In the genomic region with DNA sequence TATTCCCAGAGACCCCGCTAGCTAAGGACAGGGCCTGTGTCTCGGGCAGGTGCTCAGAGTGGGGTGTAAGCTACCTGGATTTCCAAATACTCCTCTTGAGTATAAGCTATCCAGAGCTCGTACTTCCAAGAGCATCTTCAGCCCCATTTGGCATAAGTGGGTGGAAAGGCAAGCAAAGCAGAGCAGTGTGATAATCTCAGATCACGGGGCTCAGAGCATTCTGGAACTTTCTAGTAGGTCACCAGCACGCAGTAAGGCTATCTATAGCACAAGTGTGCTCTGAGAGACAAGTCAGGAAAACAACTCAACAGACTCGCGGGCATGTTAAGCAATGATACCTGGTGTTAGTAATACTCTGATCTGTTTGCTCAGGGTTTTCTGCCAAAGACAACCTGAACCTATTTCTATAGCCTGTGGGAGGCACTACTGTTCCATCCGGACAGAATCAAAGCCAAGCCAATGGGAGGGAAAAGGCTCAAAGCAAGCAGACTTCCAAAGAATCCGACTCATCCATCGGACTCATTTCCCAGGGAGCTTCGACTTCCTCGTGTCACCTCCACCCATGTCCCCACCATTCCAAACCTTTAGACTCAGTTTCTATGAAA, we compare ENCODE assay signal across 11 mouse cellular contexts. TPM values are rescaled to one million over a fixed set of nuclear protein-coding genes. Genes with fewer than 3 reads are reported as not detected.
DNase-seq lines count a peak whose midpoint lies in the region; ATAC-seq and TF ChIP-seq lines count a peak whose summit lies in the region.
"Had no signal": no experiment of that assay in that cellular context is flagged by ENCODE, and none has a peak within 500 bp of the region (broad histone marks: within the 10 kb centered on the region; RNA-seq: fewer than 3 reads in every experiment).

No protein-coding gene starts in this region.

- WGBS in hindbrain, postnatal 0 days: 76% methylated on average over 12 of the region's 12 CpGs
- WGBS in hindbrain, embryonic 12.5 days: 75% methylated on average over 12 of the region's 12 CpGs
- 72% methylated on average over 12 of the region's 12 CpGs for WGBS in midbrain, postnatal 0 days
- WGBS in midbrain, embryonic 16.5 days: 70% methylated on average over 12 of the region's 12 CpGs

- H3K27ac ChIP-seq in hindbrain, postnatal 0 days: no peak overlapping the region
- H3K27ac ChIP-seq in hindbrain, embryonic 12.5 days: no peak overlapping the region
- H3K27ac ChIP-seq in midbrain, postnatal 0 days (ENCODE audit: low read depth, low read length): no peak overlapping the region
- no peak overlapping the region for H3K27ac ChIP-seq in midbrain, embryonic 16.5 days (ENCODE audit: low read length)
- H3K27ac ChIP-seq: macrophage had no signal

- H3K4me3 ChIP-seq in hindbrain, postnatal 0 days (ENCODE audit: low read length): no peak overlapping the region
- no peak overlapping the region for H3K4me3 ChIP-seq in hindbrain, embryonic 12.5 days
- no peak overlapping the region for H3K4me3 ChIP-seq in midbrain, postnatal 0 days (ENCODE audit: low read depth, low read length)
- no peak overlapping the region for H3K4me3 ChIP-seq in midbrain, embryonic 16.5 days (ENCODE audit: low read depth, low read length)
- H3K4me3 ChIP-seq: myocyte had no signal

- DNase-seq in hindbrain, postnatal 0 days (ENCODE audit: low spot score): peak; percentile 37
- DNase-seq in midbrain, postnatal 0 days (ENCODE audit: low spot score): peak; percentile 9
- peak; percentile 38 for DNase-seq in R1 (ENCODE audit: low read depth, low spot score)
- peak; percentile 33 for DNase-seq in telencephalon, adult 2 months (ENCODE audit: low read depth, low spot score)
- DNase-seq in ovary, postnatal 14 days (ENCODE audit: low spot score): no peak
- DNase-seq: cerebellum, adult 9-11 months; kidney, adult 11 months had no signal

- no peaks in the 10 kb centered on the region for H3K4me1 ChIP-seq in hindbrain, postnatal 0 days (ENCODE audit: insufficient read depth, low read length)
- no peaks in the 10 kb centered on the region for H3K4me1 ChIP-seq in hindbrain, embryonic 12.5 days
- no peaks in the 10 kb centered on the region for H3K4me1 ChIP-seq in midbrain, postnatal 0 days (ENCODE audit: insufficient read depth, low read length)
- H3K4me1 ChIP-seq in midbrain, embryonic 16.5 days (ENCODE audit: control insufficient read depth, insufficient read depth, low read length): no peaks in the 10 kb centered on the region

- no peak for ATAC-seq in hindbrain, postnatal 0 days
- ATAC-seq in hindbrain, embryonic 12.5 days (ENCODE audit: low FRiP score): no peak
- no peak for ATAC-seq in midbrain, postnatal 0 days (ENCODE audit: low FRiP score)
- ATAC-seq in midbrain, embryonic 16.5 days: no peak

- no peaks in the 10 kb centered on the region for H3K36me3 ChIP-seq in hindbrain, postnatal 0 days (ENCODE audit: insufficient read depth, low read length)
- H3K36me3 ChIP-seq in hindbrain, embryonic 12.5 days: no peaks in the 10 kb centered on the region
- H3K36me3 ChIP-seq in midbrain, postnatal 0 days (ENCODE audit: insufficient read depth, low read length): no peaks in the 10 kb centered on the region
- no peaks in the 10 kb centered on the region for H3K36me3 ChIP-seq in midbrain, embryonic 16.5 days (ENCODE audit: control insufficient read depth, insufficient read depth, low read length)

- H3K4me2 ChIP-seq in hindbrain, postnatal 0 days (ENCODE audit: low read depth, low read length): no peak overlapping the region
- H3K4me2 ChIP-seq in hindbrain, embryonic 12.5 days (replicated peaks): no peak overlapping the region
- H3K4me2 ChIP-seq in midbrain, postnatal 0 days (ENCODE audit: low read depth, low read length, poor library complexity, severe bottlenecking): no peak overlapping the region
- no peak overlapping the region for H3K4me2 ChIP-seq in midbrain, embryonic 16.5 days (ENCODE audit: low read length)

- TF ChIP-seq CTCF in hindbrain, postnatal 0 days (IDR thresholded peaks at IDR 0.05; ENCODE audit: low read depth): peak; percentile 44
- TF ChIP-seq CTCF in midbrain, postnatal 0 days (IDR thresholded peaks at IDR 0.05): peak; percentile 57

- H3K27me3 ChIP-seq in hindbrain, postnatal 0 days (ENCODE audit: insufficient read depth, low read length): no peaks in the 10 kb centered on the region
- H3K27me3 ChIP-seq in hindbrain, embryonic 12.5 days: peaks cover 3% of the 10 kb centered on the region; the same call in 1 of the 2 replicates
- no peaks in the 10 kb centered on the region for H3K27me3 ChIP-seq in midbrain, postnatal 0 days (ENCODE audit: insufficient read depth, low read length)
- H3K27me3 ChIP-seq in midbrain, embryonic 16.5 days (ENCODE audit: control insufficient read depth, insufficient read depth, low read depth, low read length): no peaks in the 10 kb centered on the region

- H3K9ac ChIP-seq in hindbrain, postnatal 0 days (replicated peaks; ENCODE audit: low read length): no peak overlapping the region
- H3K9ac ChIP-seq in hindbrain, embryonic 12.5 days: no peak overlapping the region
- no peak overlapping the region for H3K9ac ChIP-seq in midbrain, postnatal 0 days (replicated peaks; ENCODE audit: low read length, poor library complexity, severe bottlenecking)
- H3K9ac ChIP-seq in midbrain, embryonic 16.5 days (ENCODE audit: low read depth, low read length): no peak overlapping the region

- H3K9me3 ChIP-seq in hindbrain, postnatal 0 days (ENCODE audit: low read length): no peaks in the 10 kb centered on the region
- no peaks in the 10 kb centered on the region for H3K9me3 ChIP-seq in hindbrain, embryonic 12.5 days (replicated peaks)
- H3K9me3 ChIP-seq in midbrain, postnatal 0 days (ENCODE audit: low read length): no peaks in the 10 kb centered on the region
- H3K9me3 ChIP-seq in midbrain, embryonic 16.5 days (replicated peaks; ENCODE audit: control insufficient read depth, low read length, poor library complexity, severe bottlenecking): no peaks in the 10 kb centered on the region

RNA-seq across cellular contexts. Expression of gene Tmem136, which starts 27.9 kb away (rescaled TPM):
- 11.6 and 14.4 TPM in 2 replicates for total RNA-seq in hindbrain, postnatal 0 days (2014; rRNA removed)
- 8.4 and 8.8 TPM in 2 replicates for polyA plus RNA-seq in hindbrain, postnatal 0 days (2015; fragmentation: Nextera tagmentation; extraction: Ambion mirVana)
- 10.7 and 13.7 TPM in 2 replicates for polyA plus RNA-seq in hindbrain, embryonic 12.5 days (2016; fragmentation: Nextera tagmentation; extraction: Ambion mirVana)
- total RNA-seq in midbrain, postnatal 0 days (2014; rRNA removed): 4.9 and 5.1 TPM in 2 replicates
- 7.8 and 8.0 TPM in 2 replicates for polyA plus RNA-seq in midbrain, postnatal 0 days (2015; fragmentation: Nextera tagmentation; extraction: Ambion mirVana)
- polyA plus RNA-seq in midbrain, embryonic 16.5 days (2015; fragmentation: Nextera tagmentation; extraction: Ambion mirVana): 11.2 TPM in 2 replicates
- polyA plus RNA-seq: macrophage had no signal

RNA-seq across cellular contexts. Expression of gene Arhgef12, which starts 37.3 kb away (rescaled TPM):
- 86.0 and 116 TPM in 2 replicates for total RNA-seq in hindbrain, postnatal 0 days (2014; rRNA removed)
- 14.0 and 14.9 TPM in 2 replicates for polyA plus RNA-seq in hindbrain, postnatal 0 days (2015; fragmentation: Nextera tagmentation; extraction: Ambion mirVana)
- polyA plus RNA-seq in hindbrain, embryonic 12.5 days (2016; fragmentation: Nextera tagmentation; extraction: Ambion mirVana): 16.1 and 18.5 TPM in 2 replicates
- 97.1 and 134 TPM in 2 replicates for total RNA-seq in midbrain, postnatal 0 days (2014; rRNA removed)
- polyA plus RNA-seq in midbrain, postnatal 0 days (2015; fragmentation: Nextera tagmentation; extraction: Ambion mirVana): 13.5 and 17.0 TPM in 2 replicates
- polyA plus RNA-seq in midbrain, embryonic 16.5 days (2015; fragmentation: Nextera tagmentation; extraction: Ambion mirVana): 22.1 and 23.6 TPM in 2 replicates
